Mouse (Mus musculus): ENCODE results near the gene Cdc37. TPM values are rescaled to one million over a fixed set of nuclear protein-coding genes. Genes with fewer than 3 reads are reported as not detected.

Gene Cdc37
- polyA plus RNA-seq (2012; rRNA removed), result 190 and 195 TPM in 2 replicates

GRCm38 (mm10) chr9:21149654-21150419 is at the start of gene Cdc37:
Cdc37 (minus strand) TSS chr9:21149982.

DNA sequence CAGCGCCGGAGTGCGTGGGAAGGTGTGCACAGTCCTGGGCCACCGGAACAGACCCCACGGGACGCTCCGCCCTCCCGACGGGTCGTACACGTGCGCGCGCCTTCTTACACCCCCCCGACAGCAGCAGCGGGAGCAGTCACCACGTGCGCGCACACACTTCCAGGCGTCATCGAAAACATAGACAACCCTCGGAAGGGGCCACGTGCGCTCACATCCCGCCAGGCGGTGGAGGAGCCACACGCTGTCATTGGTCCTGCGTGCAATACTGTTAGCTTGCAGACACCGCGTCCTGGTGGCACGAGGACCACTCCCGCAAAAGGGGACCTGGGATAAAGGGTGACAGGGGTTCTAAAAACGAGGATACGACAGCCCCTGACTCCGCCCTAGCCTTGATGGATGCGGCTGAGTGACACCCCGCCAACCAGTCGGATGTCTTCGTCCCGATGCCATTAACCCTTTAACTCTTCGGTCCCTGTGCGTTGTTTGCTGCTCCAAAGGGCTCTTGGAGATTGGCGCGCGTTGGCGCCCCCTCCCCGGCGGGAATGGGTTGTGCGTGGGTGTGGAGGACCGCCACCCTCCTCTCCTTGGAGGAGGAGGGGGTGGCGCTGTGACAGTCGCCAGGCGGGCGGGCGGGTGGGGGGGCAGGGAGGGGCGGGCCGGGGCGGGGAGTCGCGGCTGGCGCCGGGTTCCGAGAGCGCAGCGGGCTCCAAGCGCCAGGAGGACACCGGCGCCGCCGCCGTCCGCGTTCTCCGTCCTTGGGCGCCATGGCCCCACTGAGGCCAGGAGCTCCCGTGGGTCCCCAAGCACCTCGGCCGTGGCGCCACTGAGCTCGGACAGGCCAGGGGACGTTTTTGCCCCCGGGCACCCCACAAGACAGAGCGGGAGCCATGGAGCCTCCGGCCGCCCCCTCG is 15.5 kb upstream of the Cdc37 start, which contains the start of gene Pde4a:
TSS of gene Pde4a (plus strand) at position 674 of the 911 bp plus-strand sequence.

DNA sequence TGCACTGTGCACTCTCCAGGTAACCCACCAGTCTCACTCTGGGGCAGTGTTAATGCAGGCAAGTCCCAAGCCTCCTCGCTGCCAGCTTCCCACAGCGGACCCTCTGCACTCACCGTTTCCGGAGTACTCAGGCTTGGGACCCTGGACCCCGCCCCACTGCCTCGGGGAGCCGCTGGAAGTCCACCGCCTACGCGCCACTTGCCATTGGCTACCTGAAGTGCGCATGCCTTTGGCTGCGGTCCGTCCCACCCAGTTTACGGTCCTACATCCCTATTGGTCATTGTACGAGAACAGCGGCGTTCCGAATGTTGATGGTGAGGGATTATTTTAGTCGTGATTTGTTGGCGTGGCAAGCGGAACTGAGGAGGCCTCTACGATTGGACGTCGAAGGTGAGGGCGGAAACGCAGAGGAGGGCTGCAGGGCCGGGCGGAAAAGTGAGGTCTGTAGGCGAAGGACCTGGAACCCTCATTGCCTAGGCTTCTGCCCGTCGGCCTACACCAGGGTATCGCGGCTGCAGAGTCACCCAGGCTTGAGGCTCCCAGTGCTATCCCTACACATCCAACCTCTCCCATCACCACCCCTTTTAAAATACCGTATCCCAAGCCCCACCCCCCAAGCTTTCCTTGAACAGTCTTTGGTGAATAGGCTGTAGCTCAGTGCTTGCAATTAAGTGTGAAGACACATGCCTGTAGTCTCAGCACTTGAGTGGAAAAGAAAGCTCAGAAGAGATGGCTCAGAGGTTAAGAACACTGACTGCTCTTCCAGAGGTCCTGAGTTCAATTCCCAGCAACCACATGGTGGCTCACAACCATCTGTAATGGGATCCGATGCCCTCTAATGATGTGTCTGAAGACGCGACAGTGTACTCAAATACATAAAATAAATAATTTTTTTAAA is 18.5 kb downstream of the Cdc37 start, which contains the start of gene Tyk2:
TSS of gene Tyk2 (minus strand) at position 185 of the 898 bp plus-strand sequence.

GRCm38 (mm10) chr9:21091707-21092320 is 58.0 kb downstream of the Cdc37 start, which contains the start of the genes Gm38431 and Raver1:
Gm38431 (minus strand) TSS chr9:21091997.
Raver1 (minus strand) TSS chr9:21092008.

Other genes with a start within 250 kb of the Cdc37 start
- 70.0 and 73.4 TPM in 2 replicates for gene Dnmt1, start 190.1 kb downstream of the Cdc37 start, polyA plus RNA-seq (2012; rRNA removed)
- gene S1pr2, start 173.2 kb downstream of the Cdc37 start, polyA plus RNA-seq (2012; rRNA removed), result 3.1 and 4.0 TPM in 2 replicates
- gene Mrpl4, start 147.2 kb downstream of the Cdc37 start, polyA plus RNA-seq (2012; rRNA removed), result 67.7 and 81.8 TPM in 2 replicates
- 3.3 and 3.5 TPM in 2 replicates for gene Icam1, start 134.0 kb downstream of the Cdc37 start, polyA plus RNA-seq (2012; rRNA removed)
- gene Icam4, start 120.6 kb downstream of the Cdc37 start, polyA plus RNA-seq (2012; rRNA removed), result 0.07 and 0.10 TPM in 2 replicates
- 9.0 and 10.7 TPM in 2 replicates for gene Icam5, start 117.9 kb downstream of the Cdc37 start, polyA plus RNA-seq (2012; rRNA removed)
- 1.1 and 1.9 TPM in 2 replicates for gene Zglp1, start 82.9 kb downstream of the Cdc37 start, polyA plus RNA-seq (2012; rRNA removed)
- 3.2 and 3.9 TPM in 2 replicates for gene Gm49373, start 76.9 kb downstream of the Cdc37 start, polyA plus RNA-seq (2012; rRNA removed)
- gene Fdx1l, start 76.4 kb downstream of the Cdc37 start, polyA plus RNA-seq (2012; rRNA removed), result 79.5 and 87.8 TPM in 2 replicates
- 4.5 and 5.2 TPM in 2 replicates for gene Gm38431, start 58.0 kb downstream of the Cdc37 start, polyA plus RNA-seq (2012; rRNA removed)
- 34.8 and 34.9 TPM in 2 replicates for gene Raver1, start 58.0 kb downstream of the Cdc37 start, polyA plus RNA-seq (2012; rRNA removed)
- 16.1 and 17.2 TPM in 2 replicates for gene Tyk2, start 18.7 kb downstream of the Cdc37 start, polyA plus RNA-seq (2012; rRNA removed)
- gene Pde4a, start 15.7 kb upstream of the Cdc37 start, polyA plus RNA-seq (2012; rRNA removed), result 27.4 and 29.2 TPM in 2 replicates
- gene Keap1, start 89.4 kb upstream of the Cdc37 start, polyA plus RNA-seq (2012; rRNA removed), result 50.4 and 54.6 TPM in 2 replicates
- gene S1pr5, start 98.5 kb upstream of the Cdc37 start, polyA plus RNA-seq (2012; rRNA removed), result 3.7 and 4.0 TPM in 2 replicates
- gene Atg4d, start 115.3 kb upstream of the Cdc37 start, polyA plus RNA-seq (2012; rRNA removed), result 36.6 and 38.5 TPM in 2 replicates
- 37.2 and 41.4 TPM in 2 replicates for gene Kri1, start 138.0 kb upstream of the Cdc37 start, polyA plus RNA-seq (2012; rRNA removed)
- gene Cdkn2d, start 141.4 kb upstream of the Cdc37 start, polyA plus RNA-seq (2012; rRNA removed), result 82.3 and 95.8 TPM in 2 replicates
- gene Ap1m2, start 162.4 kb upstream of the Cdc37 start, polyA plus RNA-seq (2012; rRNA removed), result 4.3 and 4.5 TPM in 2 replicates
- gene Slc44a2, start 170.7 kb upstream of the Cdc37 start, polyA plus RNA-seq (2012; rRNA removed), result 70.2 and 71.3 TPM in 2 replicates
- 161 and 172 TPM in 2 replicates for gene Ilf3, start 217.9 kb upstream of the Cdc37 start, polyA plus RNA-seq (2012; rRNA removed)